In the genomic region with DNA sequence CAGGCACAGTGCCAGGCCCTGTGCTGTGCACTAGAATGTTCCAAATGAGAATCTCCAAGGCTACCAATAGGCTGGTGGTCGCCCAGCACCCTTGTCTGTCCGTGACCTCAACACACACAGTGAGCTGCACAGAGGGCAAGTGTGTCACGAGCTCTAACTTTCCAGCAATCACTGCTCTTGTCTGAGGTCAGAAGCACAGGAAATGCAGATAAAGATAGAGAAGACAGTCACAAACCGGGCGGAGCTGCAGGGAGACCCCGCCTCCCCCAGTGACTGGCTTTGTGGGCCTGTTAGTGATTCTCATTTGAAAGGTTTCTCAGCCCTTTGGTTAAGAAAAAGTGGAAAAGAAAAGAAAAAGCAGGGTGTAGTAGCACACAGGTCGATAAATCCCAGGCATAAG, we compare ENCODE assay signal across 19 mouse cellular contexts. TPM values are rescaled to one million over a fixed set of nuclear protein-coding genes. Genes with fewer than 3 reads are reported as not detected.
DNase-seq lines count a peak whose midpoint lies in the region; ATAC-seq and TF ChIP-seq lines count a peak whose summit lies in the region.
"Had no signal": no experiment of that assay in that cellular context is flagged by ENCODE, and none has a peak within 500 bp of the region (broad histone marks: within the 10 kb centered on the region; RNA-seq: fewer than 3 reads in every experiment).

No protein-coding gene starts in this region.

- no peaks in the 10 kb centered on the region for H3K4me1 ChIP-seq in heart, adult 2 months (ENCODE audit: control insufficient read depth, insufficient read depth, low read length)
- H3K4me1 ChIP-seq in thymus, adult 2 months (replicated peaks; ENCODE audit: control insufficient read depth, insufficient read depth, low read length) = no peaks in the 10 kb centered on the region
- H3K4me1 ChIP-seq in intestine, embryonic 16.5 days (ENCODE audit: control insufficient read depth, insufficient read depth, low read length) = peaks cover 8% of the 10 kb centered on the region; the same call in 1 of the 2 replicates
- H3K4me1 ChIP-seq in stomach, postnatal 0 days (replicated peaks; ENCODE audit: control insufficient read depth, insufficient read depth) = no peaks in the 10 kb centered on the region
- H3K4me1 ChIP-seq: forebrain, embryonic 10.5 days; heart, embryonic 13.5 days; hindbrain, embryonic 12.5 days; neural tube, embryonic 12.5 days had no signal

- no peaks in the 10 kb centered on the region for H3K36me3 ChIP-seq in heart, adult 2 months (ENCODE audit: control insufficient read depth, insufficient read depth, low read length)
- H3K36me3 ChIP-seq in thymus, adult 2 months (ENCODE audit: control insufficient read depth, insufficient read depth, low read length) = no peaks in the 10 kb centered on the region
- no peaks in the 10 kb centered on the region for H3K36me3 ChIP-seq in intestine, embryonic 16.5 days (ENCODE audit: control insufficient read depth, insufficient read depth, low read length)
- no peaks in the 10 kb centered on the region for H3K36me3 ChIP-seq in stomach, postnatal 0 days (ENCODE audit: control insufficient read depth, insufficient read depth, low read length)
- H3K36me3 ChIP-seq: forebrain, embryonic 10.5 days; heart, embryonic 13.5 days; hindbrain, embryonic 12.5 days; liver, embryonic 13.5 days; neural tube, embryonic 12.5 days had no signal

- TF ChIP-seq POLR2A in heart, adult 2 months (IDR thresholded peaks at IDR 0.05; ENCODE audit: insufficient read depth, low read depth, low read length) = no peak
- TF ChIP-seq POLR2A in thymus, adult 2 months (IDR thresholded peaks at IDR 0.05; ENCODE audit: control insufficient read depth, extremely low read depth, insufficient read depth, low read length, poor library complexity) = no peak

- H3K9me3 ChIP-seq in intestine, embryonic 16.5 days (ENCODE audit: control insufficient read depth, low read length) = no peaks in the 10 kb centered on the region
- H3K9me3 ChIP-seq in stomach, postnatal 0 days (ENCODE audit: control insufficient read depth, low read length) = no peaks in the 10 kb centered on the region
- H3K9me3 ChIP-seq: forebrain, embryonic 10.5 days; heart, embryonic 13.5 days; hindbrain, embryonic 12.5 days; liver, embryonic 13.5 days; neural tube, embryonic 12.5 days had no signal

- H3K27ac ChIP-seq in heart, adult 2 months = no peak overlapping the region
- H3K27ac ChIP-seq in thymus, adult 2 months (ENCODE audit: control insufficient read depth, insufficient read depth, low read length) = no peak overlapping the region
- H3K27ac ChIP-seq in intestine, embryonic 16.5 days (ENCODE audit: low read length) = no peak overlapping the region
- no peak overlapping the region for H3K27ac ChIP-seq in stomach, postnatal 0 days (replicated peaks)
- H3K27ac ChIP-seq: forebrain, embryonic 10.5 days; heart, embryonic 13.5 days; hindbrain, embryonic 12.5 days; liver, embryonic 13.5 days; neural tube, embryonic 12.5 days had no signal

- H3K4me2 ChIP-seq in intestine, embryonic 16.5 days (ENCODE audit: low read depth, low read length) = no peak overlapping the region
- no peak overlapping the region for H3K4me2 ChIP-seq in stomach, postnatal 0 days (replicated peaks; ENCODE audit: low read depth)
- H3K4me2 ChIP-seq: heart, embryonic 13.5 days; hindbrain, embryonic 12.5 days; liver, embryonic 13.5 days; neural tube, embryonic 12.5 days had no signal

- WGBS in heart, adult 2 months = 47% methylated on average over 7 of the region's 7 CpGs
- WGBS in thymus, adult 2 months = 64% methylated on average over 7 of the region's 7 CpGs
- 65% methylated on average over 7 of the region's 7 CpGs for WGBS in intestine, embryonic 16.5 days
- 64% methylated on average over 7 of the region's 7 CpGs for WGBS in stomach, postnatal 0 days

- H3K4me3 ChIP-seq in heart, adult 2 months = no peak overlapping the region
- H3K4me3 ChIP-seq in thymus, adult 2 months (ENCODE audit: control insufficient read depth, insufficient read depth, low read length) = no peak overlapping the region
- no peak overlapping the region for H3K4me3 ChIP-seq in intestine, embryonic 16.5 days (ENCODE audit: low read length)
- no peak overlapping the region for H3K4me3 ChIP-seq in stomach, postnatal 0 days (ENCODE audit: low read depth, low read length)
- H3K4me3 ChIP-seq: forebrain, embryonic 10.5 days; heart, embryonic 13.5 days; hindbrain, embryonic 12.5 days; liver, embryonic 13.5 days; neural tube, embryonic 12.5 days had no signal

- peak; percentile 7 for DNase-seq in heart, postnatal 4 days
- no peak for DNase-seq in heart, adult 2 months
- DNase-seq in thymus, postnatal 4 days = peak; percentile 25
- DNase-seq in thymus, adult 2 months = no peak
- DNase-seq in stomach, postnatal 0 days (ENCODE audit: low spot score) = no peak
- no peak for DNase-seq in left cerebral cortex, adult 11 months (ENCODE audit: low spot score)
- DNase-seq: adrenal gland, adult 2 months; cerebellum, adult 2 months; gastrocnemius, postnatal 36 days; kidney, adult 11 months; left cerebral cortex, postnatal 4 days; liver, embryonic 13.5 days; right cerebral cortex, postnatal 4 days had no signal

- no peak overlapping the region for H3K9ac ChIP-seq in heart, adult 2 months (ENCODE audit: low read depth, low read length)
- no peak overlapping the region for H3K9ac ChIP-seq in intestine, embryonic 16.5 days (ENCODE audit: low read depth, low read length)
- H3K9ac ChIP-seq in stomach, postnatal 0 days (ENCODE audit: low read length) = no peak overlapping the region
- H3K9ac ChIP-seq: heart, embryonic 13.5 days; hindbrain, embryonic 12.5 days; liver, embryonic 13.5 days; neural tube, embryonic 12.5 days had no signal

- peak; percentile 39 for ATAC-seq in intestine, embryonic 16.5 days
- ATAC-seq in stomach, postnatal 0 days (ENCODE audit: low FRiP score, low TSS enrichment) = no peak

- H3K27me3 ChIP-seq in heart, adult 2 months (ENCODE audit: control insufficient read depth, insufficient read depth, low read length) = no peaks in the 10 kb centered on the region
- no peaks in the 10 kb centered on the region for H3K27me3 ChIP-seq in thymus, adult 2 months (ENCODE audit: control insufficient read depth, insufficient read depth, low read length)
- H3K27me3 ChIP-seq in intestine, embryonic 16.5 days (replicated peaks; ENCODE audit: control insufficient read depth, insufficient read depth, low read length) = no peaks in the 10 kb centered on the region
- no peaks in the 10 kb centered on the region for H3K27me3 ChIP-seq in stomach, postnatal 0 days (ENCODE audit: control insufficient read depth, insufficient read depth, low read length)
- H3K27me3 ChIP-seq: heart, embryonic 13.5 days; hindbrain, embryonic 12.5 days; liver, embryonic 13.5 days; neural tube, embryonic 12.5 days had no signal

- no peak for TF ChIP-seq EP300 in heart, adult 2 months (IDR thresholded peaks at IDR 0.05; ENCODE audit: insufficient read depth, low read depth, low read length)
- TF ChIP-seq EP300 in stomach, postnatal 0 days (optimal IDR thresholded peaks at IDR 0.05) = no peak

- H3K79me2 ChIP-seq in heart, adult 2 months (replicated peaks; ENCODE audit: control insufficient read depth, insufficient read depth, low read length) = no peaks in the 10 kb centered on the region

- no peak for TF ChIP-seq CTCF in heart, adult 2 months (IDR thresholded peaks at IDR 0.05)
- TF ChIP-seq CTCF in thymus, adult 2 months (IDR thresholded peaks at IDR 0.05; ENCODE audit: borderline replicate concordance, control insufficient read depth, extremely low read depth, insufficient read depth, low read length, poor library complexity) = no peak
- no peak for TF ChIP-seq CTCF in stomach, postnatal 0 days (IDR thresholded peaks at IDR 0.05; ENCODE audit: low read depth)

- intact Hi-C loops in heart, adult 2 months (cut with DNase I) = no loop called here

RNA-seq across cellular contexts. Expression of a gene that starts 11.5 kb away (rescaled TPM):
- 1 to 10 TPM; 1.7 to 1.9 TPM for total RNA-seq in heart, postnatal 4 days (2021)
- total RNA-seq in heart, adult 2 months (2021) = under 1 TPM; 0.23 to 0.32 TPM
- 0.31 and 0.59 TPM in 2 replicates for polyA plus RNA-seq in heart, adult 2 months (2012; rRNA removed)
- polyA plus RNA-seq in thymus, adult 2 months (2012; rRNA removed) = 0.31 and 0.51 TPM in 2 replicates
- 7.7 and 9.2 TPM in 2 replicates for polyA plus RNA-seq in intestine, embryonic 16.5 days (2015; fragmentation: Nextera tagmentation; extraction: Ambion mirVana)
- 19.5 and 20.4 TPM in 2 replicates for polyA plus RNA-seq in stomach, postnatal 0 days (2015; fragmentation: Nextera tagmentation; extraction: Ambion mirVana)
- total RNA-seq: megakaryocyte, adult 5-6 weeks had no signal

RNA-seq across cellular contexts. Expression of a gene that starts 29.4 kb away (rescaled TPM):
- 10 to 100 TPM; 20.7 to 22.1 TPM for total RNA-seq in heart, postnatal 4 days (2021)
- 10 to 100 TPM; 14.3 to 14.6 TPM for total RNA-seq in heart, adult 2 months (2021)
- polyA plus RNA-seq in heart, adult 2 months (2012; rRNA removed) = 10.3 and 13.6 TPM in 2 replicates
- 50.7 and 58.8 TPM in 2 replicates for polyA plus RNA-seq in thymus, adult 2 months (2012; rRNA removed)
- polyA plus RNA-seq in intestine, embryonic 16.5 days (2015; fragmentation: Nextera tagmentation; extraction: Ambion mirVana) = 26.6 and 27.4 TPM in 2 replicates
- 18.5 and 20.0 TPM in 2 replicates for polyA plus RNA-seq in stomach, postnatal 0 days (2015; fragmentation: Nextera tagmentation; extraction: Ambion mirVana)

RNA-seq across cellular contexts. Expression of a gene that starts 55.6 kb away (rescaled TPM):
- total RNA-seq in heart, postnatal 4 days (2021) = 10 to 100 TPM; 49.5 to 58.1 TPM
- total RNA-seq in heart, adult 2 months (2021) = 10 to 100 TPM; 26.0 to 28.0 TPM
- polyA plus RNA-seq in heart, adult 2 months (2012; rRNA removed) = 5.8 and 13.6 TPM in 2 replicates
- 45.7 and 48.9 TPM in 2 replicates for polyA plus RNA-seq in thymus, adult 2 months (2012; rRNA removed)
- 53.0 and 56.9 TPM in 2 replicates for polyA plus RNA-seq in intestine, embryonic 16.5 days (2015; fragmentation: Nextera tagmentation; extraction: Ambion mirVana)
- polyA plus RNA-seq in stomach, postnatal 0 days (2015; fragmentation: Nextera tagmentation; extraction: Ambion mirVana) = 39.1 and 41.1 TPM in 2 replicates

RNA-seq across cellular contexts. Expression of a gene that starts 55.9 kb away (rescaled TPM):
- 10 to 100 TPM; 10.8 to 11.1 TPM for total RNA-seq in heart, postnatal 4 days (2021)
- total RNA-seq in heart, adult 2 months (2021) = 1 to 10 TPM; 4.9 to 5.7 TPM
- 8.1 and 12.3 TPM in 2 replicates for polyA plus RNA-seq in heart, adult 2 months (2012; rRNA removed)
- 4.8 and 5.4 TPM in 2 replicates for polyA plus RNA-seq in thymus, adult 2 months (2012; rRNA removed)
- 8.5 and 9.3 TPM in 2 replicates for polyA plus RNA-seq in intestine, embryonic 16.5 days (2015; fragmentation: Nextera tagmentation; extraction: Ambion mirVana)
- polyA plus RNA-seq in stomach, postnatal 0 days (2015; fragmentation: Nextera tagmentation; extraction: Ambion mirVana) = 6.6 and 6.7 TPM in 2 replicates

Comparison
In these comparisons a context has a peak if more than half of its experiments do, and no peak if none do; other contexts are left out.
1. DNase-seq: peak in heart, postnatal 4 days (single experiment) and thymus, postnatal 4 days (single experiment); none in heart, adult 2 months (0 of 2), thymus, adult 2 months (single experiment), stomach, postnatal 0 days (single experiment) and left cerebral cortex, adult 11 months (single experiment).